Mouse (Mus musculus): ENCODE data around the gene Ankar.

- TF ChIP-seq CTCF (IDR thresholded peaks at IDR 0.05; ENCODE audit: insufficient read depth, low read depth, low read length) (no peak), POLR2A (IDR thresholded peaks at IDR 0.05; ENCODE audit: insufficient read depth, low read depth, low read length) (no peak)
Measured at GRCm38 (mm10) chr1:72599146-72600101, 101.0 kb downstream of the Ankar start.

Measured in olfactory bulb, adult 2 months (tissue).